Mouse (Mus musculus): ENCODE results near the gene Hoxd9. TPM values are rescaled to one million over a fixed set of nuclear protein-coding genes. Genes with fewer than 3 reads are reported as not detected.

The Hoxd9 gene
- total and polyA plus RNA-seq, 2 experiments from 2014 or later, result not detected

DNA sequence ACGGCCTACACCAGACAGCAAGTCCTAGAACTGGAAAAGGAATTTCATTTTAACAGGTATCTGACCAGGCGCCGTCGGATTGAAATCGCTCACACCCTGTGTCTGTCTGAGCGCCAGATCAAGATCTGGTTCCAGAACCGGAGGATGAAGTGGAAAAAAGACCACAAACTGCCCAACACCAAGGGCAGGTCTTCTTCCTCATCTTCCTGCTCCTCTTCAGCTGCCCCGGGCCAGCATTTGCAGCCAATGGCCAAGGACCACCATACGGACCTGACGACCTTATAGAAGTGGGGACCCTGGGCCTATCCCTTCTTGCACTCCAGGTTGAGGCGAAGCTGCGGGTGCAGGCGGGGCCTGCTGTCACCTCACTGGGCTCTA, 30.8 kb downstream of the Hoxd9 start:
- H3K4me3 ChIP-seq (ENCODE audit: low read length), result peak overlapping the region; percentile 41
- ATAC-seq (no peak), DNase-seq (ENCODE audit: low spot score) (no peak)
- H3K36me3 ChIP-seq (ENCODE audit: insufficient read depth, low read length), result no peaks in the 10 kb centered on the region
- peak overlapping the region; percentile 35; the same call in 1 of the 2 replicates for H3K9ac ChIP-seq (replicated peaks; ENCODE audit: low read length)
- H3K9me3 ChIP-seq (ENCODE audit: low read length), result no peaks in the 10 kb centered on the region
- peak overlapping the region; percentile 56; the same call in 1 of the 2 replicates for H3K27ac ChIP-seq
- H3K27me3 ChIP-seq (ENCODE audit: insufficient read depth, low read length), result peaks cover 80% of the 10 kb centered on the region
- TF ChIP-seq CTCF (IDR thresholded peaks at IDR 0.05; ENCODE audit: low read depth), result no peak
- peak overlapping the region; percentile 50 for H3K4me2 ChIP-seq (ENCODE audit: low read depth, low read length)
- H3K4me1 ChIP-seq (ENCODE audit: insufficient read depth, low read length), result no peaks in the 10 kb centered on the region
- 11% methylated on average over 13 of the region's 13 CpGs for WGBS

DNA sequence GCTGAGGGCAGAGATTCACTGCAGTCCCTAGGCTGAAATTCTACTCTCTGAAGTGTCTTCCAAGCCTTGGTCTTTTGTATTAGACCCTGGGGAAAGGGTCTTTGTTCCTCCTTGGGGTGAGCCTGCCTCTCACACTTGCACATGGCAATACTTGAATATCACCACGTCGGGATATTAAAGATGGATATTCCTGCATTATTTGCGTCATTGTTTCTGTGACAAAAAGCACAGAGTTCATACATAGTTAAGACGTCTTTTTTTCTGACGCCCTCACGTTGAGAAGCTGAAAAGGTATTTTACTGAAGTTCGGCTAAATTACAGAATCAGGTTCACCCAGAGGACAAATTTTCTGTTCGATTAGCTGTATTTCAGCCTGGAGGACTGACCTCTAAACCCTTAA, 32.8 kb downstream of the Hoxd9 start:
- Histone ChIP-seq H3K27ac (no peak overlapping the region), H3K9me3 (ENCODE audit: low read length) (no peaks in the 10 kb centered on the region), H3K4me2 (ENCODE audit: low read depth, low read length) (peak overlapping the region; percentile 35), H3K4me3 (ENCODE audit: low read length) (no peak overlapping the region), H3K4me1 (ENCODE audit: insufficient read depth, low read length) (no peaks in the 10 kb centered on the region), H3K27me3 (ENCODE audit: insufficient read depth, low read length) (peaks cover 69% of the 10 kb centered on the region), H3K36me3 (ENCODE audit: insufficient read depth, low read length) (no peaks in the 10 kb centered on the region), H3K9ac (replicated peaks; ENCODE audit: low read length) (no peak overlapping the region)
- ATAC-seq (no peak), DNase-seq (ENCODE audit: low spot score) (no peak)
- 9% methylated on average over 8 of the region's 8 CpGs for WGBS
- TF ChIP-seq CTCF (IDR thresholded peaks at IDR 0.05; ENCODE audit: low read depth), result no peak

DNA sequence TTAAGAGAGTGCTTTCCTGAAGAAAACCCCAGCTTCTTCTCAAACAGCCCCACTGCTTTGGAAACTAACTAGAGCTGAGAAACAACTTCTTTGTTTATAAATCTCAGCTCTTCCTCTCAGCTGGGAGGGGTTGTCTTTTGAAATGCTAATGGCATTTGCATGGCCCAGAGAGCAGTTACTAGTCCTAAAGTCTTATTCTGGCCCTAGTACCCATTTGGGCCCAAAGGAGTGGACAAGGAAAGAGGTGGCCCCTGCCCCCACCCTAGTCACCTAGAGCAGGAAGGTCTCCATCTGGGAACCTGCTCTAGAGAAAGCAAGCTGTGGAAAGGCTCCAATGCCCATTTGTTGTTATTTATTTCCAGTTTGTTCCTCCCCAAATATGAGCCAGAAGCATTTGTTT, 33.5 kb downstream of the Hoxd9 start:
- H3K36me3 ChIP-seq (ENCODE audit: insufficient read depth, low read length), result no peaks in the 10 kb centered on the region
- H3K9me3 ChIP-seq (ENCODE audit: low read length), result no peaks in the 10 kb centered on the region
- H3K9ac ChIP-seq (replicated peaks; ENCODE audit: low read length), result no peak overlapping the region
- DNase-seq (ENCODE audit: low spot score) (no peak), ATAC-seq (no peak)
- TF ChIP-seq CTCF (IDR thresholded peaks at IDR 0.05; ENCODE audit: low read depth), result no peak
- no peaks in the 10 kb centered on the region for H3K4me1 ChIP-seq (ENCODE audit: insufficient read depth, low read length)
- H3K4me3 ChIP-seq (ENCODE audit: low read length), result peak overlapping the region; percentile 8; the same call in 1 of the 2 replicates
- H3K27me3 ChIP-seq (ENCODE audit: insufficient read depth, low read length), result peaks cover 67% of the 10 kb centered on the region
- H3K27ac ChIP-seq, result peak overlapping the region; percentile 36; the same call in 1 of the 2 replicates
- peak overlapping the region; percentile 35 for H3K4me2 ChIP-seq (ENCODE audit: low read depth, low read length)

DNA sequence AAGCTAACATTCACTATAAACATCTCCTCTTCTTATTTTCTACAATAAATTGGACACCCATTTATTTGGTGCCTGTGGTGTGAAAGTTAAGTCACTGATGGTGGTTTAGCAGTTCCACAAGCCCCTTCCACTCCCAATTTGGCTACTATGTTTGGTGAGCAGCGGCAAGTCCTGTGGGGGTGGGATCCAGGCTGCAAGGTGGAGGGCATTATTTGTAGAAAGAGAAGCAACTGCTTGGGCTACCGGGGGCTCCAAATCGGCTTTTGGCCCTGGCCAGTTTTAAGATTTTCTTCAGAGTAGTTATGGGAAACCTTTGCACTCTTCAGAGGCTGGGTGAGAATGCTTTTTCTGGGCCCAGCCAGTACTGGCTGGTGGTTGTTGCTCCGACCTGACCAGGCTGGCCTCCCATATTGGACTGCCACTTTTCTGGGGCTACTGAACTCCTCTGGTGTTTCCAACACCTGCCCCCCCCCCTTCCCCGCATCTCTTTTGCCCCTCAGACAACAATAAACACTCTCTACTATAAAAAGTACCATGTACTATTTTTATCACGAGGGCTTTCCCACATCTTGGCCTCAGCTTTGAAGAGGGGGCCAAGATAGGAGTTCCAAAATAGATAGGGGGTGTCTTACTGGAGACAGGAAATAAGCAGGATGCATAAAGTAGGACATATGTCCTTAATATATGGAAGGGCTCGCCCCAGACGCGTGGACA, 34.4 kb downstream of the Hoxd9 start:
- Histone ChIP-seq H3K36me3 (ENCODE audit: insufficient read depth, low read length) (no peaks in the 10 kb centered on the region), H3K9me3 (ENCODE audit: low read length) (no peaks in the 10 kb centered on the region), H3K9ac (replicated peaks; ENCODE audit: low read length) (no peak overlapping the region), H3K4me1 (ENCODE audit: insufficient read depth, low read length) (no peaks in the 10 kb centered on the region), H3K27me3 (ENCODE audit: insufficient read depth, low read length) (peaks cover 63% of the 10 kb centered on the region), H3K4me3 (ENCODE audit: low read length) (peak overlapping the region; percentile 3; the same call in 1 of the 2 replicates), H3K27ac (no peak overlapping the region), H3K4me2 (ENCODE audit: low read depth, low read length) (peak overlapping the region; percentile 49)
- no peak for ATAC-seq
- 5% methylated on average over 9 of the region's 9 CpGs for WGBS
- TF ChIP-seq CTCF (IDR thresholded peaks at IDR 0.05; ENCODE audit: low read depth), result no peak
- no peak for DNase-seq (ENCODE audit: low spot score)

DNA sequence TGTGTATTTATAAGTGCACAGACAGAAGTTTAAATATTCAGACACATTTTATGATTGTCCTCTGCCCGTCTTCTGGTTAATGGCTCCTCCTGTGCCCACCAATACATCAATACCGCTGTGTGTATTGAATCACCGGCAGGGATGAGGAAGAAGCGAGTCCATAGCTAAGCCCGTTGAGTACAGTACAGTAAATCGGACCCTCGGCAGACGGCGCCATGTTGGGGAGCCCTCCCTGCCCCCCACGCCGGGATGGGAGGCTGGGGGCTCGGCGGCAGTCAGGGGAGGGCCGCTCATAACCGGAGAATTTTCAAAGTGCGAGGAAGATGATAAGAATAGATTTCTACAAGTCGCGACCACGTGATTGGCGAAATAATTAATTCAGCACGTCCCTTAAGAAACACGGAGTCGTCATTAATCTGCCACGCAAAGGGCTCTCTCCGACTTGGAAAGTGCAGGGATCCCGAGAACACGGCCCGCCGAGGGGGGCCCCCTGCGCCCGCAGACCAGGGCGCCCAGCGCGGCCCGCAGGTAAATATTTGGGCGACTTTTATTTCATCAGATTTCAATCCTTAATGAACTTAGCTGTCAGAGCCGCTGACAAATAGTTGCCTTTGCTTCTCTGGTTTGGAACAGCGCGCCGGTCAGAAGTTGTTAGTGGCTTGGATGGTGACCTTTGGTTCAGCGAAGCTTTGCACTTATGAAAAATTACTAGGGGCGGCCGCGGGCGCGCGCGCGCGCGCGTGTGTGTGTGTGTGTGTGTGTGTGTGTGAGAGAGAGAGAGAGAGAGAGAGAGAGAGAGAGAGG, 35.2 kb downstream of the Hoxd9 start:
- H3K27me3 ChIP-seq (ENCODE audit: insufficient read depth, low read length), result peaks cover 61% of the 10 kb centered on the region
- peak overlapping the region; percentile 49 for H3K4me2 ChIP-seq (ENCODE audit: low read depth, low read length)
- no peaks in the 10 kb centered on the region for H3K9me3 ChIP-seq (ENCODE audit: low read length)
- H3K27ac ChIP-seq, result peak overlapping the region; percentile 72
- peak overlapping the region; percentile 34 for H3K4me3 ChIP-seq (ENCODE audit: low read length)
- WGBS, result 1% methylated on average over 52 of the region's 52 CpGs
- no peak for ATAC-seq
- DNase-seq (ENCODE audit: low spot score), result no peak
- TF ChIP-seq CTCF (IDR thresholded peaks at IDR 0.05; ENCODE audit: low read depth), result no peak
- no peaks in the 10 kb centered on the region for H3K36me3 ChIP-seq (ENCODE audit: insufficient read depth, low read length)
- peak overlapping the region; percentile 49 for H3K9ac ChIP-seq (replicated peaks; ENCODE audit: low read length)
- H3K4me1 ChIP-seq (ENCODE audit: insufficient read depth, low read length), result no peaks in the 10 kb centered on the region

DNA sequence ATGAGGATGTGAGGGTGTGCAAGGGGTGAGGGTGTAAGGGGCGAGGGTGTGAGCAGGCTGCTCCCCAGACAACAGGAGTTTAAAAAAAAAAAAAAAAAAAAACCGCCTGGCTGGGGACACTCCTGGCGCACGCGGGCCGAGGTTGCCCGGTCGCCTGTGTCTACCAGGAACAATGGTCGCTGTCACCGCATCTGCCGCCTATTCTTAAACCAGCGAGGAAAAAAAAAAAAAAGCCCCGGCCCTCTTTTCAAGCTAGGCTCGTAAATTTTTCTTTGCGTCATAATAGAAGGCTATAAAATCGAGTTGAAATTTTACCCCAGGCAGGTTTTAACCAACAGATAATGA, 35.8 kb downstream of the Hoxd9 start:
- peak; percentile 24 for DNase-seq (ENCODE audit: low spot score)
- Histone ChIP-seq H3K4me3 (ENCODE audit: low read length) (peak overlapping the region; percentile 34), H3K9ac (replicated peaks; ENCODE audit: low read length) (peak overlapping the region; percentile 49; the same call in 1 of the 2 replicates), H3K9me3 (ENCODE audit: low read length) (no peaks in the 10 kb centered on the region), H3K4me1 (ENCODE audit: insufficient read depth, low read length) (no peaks in the 10 kb centered on the region), H3K27me3 (ENCODE audit: insufficient read depth, low read length) (peaks cover 59% of the 10 kb centered on the region), H3K36me3 (ENCODE audit: insufficient read depth, low read length) (no peaks in the 10 kb centered on the region), H3K4me2 (ENCODE audit: low read depth, low read length) (peak overlapping the region; percentile 49), H3K27ac (peak overlapping the region; percentile 84)
- no peak for ATAC-seq
- TF ChIP-seq CTCF (IDR thresholded peaks at IDR 0.05; ENCODE audit: low read depth), result no peak
- under 1% methylated on average over 16 of the region's 16 CpGs for WGBS

All from hindbrain, postnatal 0 days (tissue).